Mouse (Mus musculus) subcutaneous adipose tissue, adult 2 months (tissue): ENCODE results near the gene Ripply1. TPM values are rescaled to one million over a fixed set of nuclear protein-coding genes. Genes with fewer than 3 reads are reported as not detected.

Experiments
- polyA plus RNA-seq: library from polyadenylated mRNA; depleted of rRNA; stranded (reverse); fragments of >200 nt; gene quantifications from 2 replicates; pipeline ENCODE4 v1.2.3, GENCODE M21; 2012; ENCODE audit warnings: low replicate concordance; rRNA removed

Gene Ripply1
- polyA plus RNA-seq = not detected in 2 replicates

GRCm38 (mm10) chrX:139782278-139783044 is at the start of gene Ripply1:
Gene Ripply1 (minus strand): TSS chrX:139782353.

GRCm38 (mm10) chrX:139800406-139800878 is 18.3 kb upstream of the Ripply1 start, which contains the start of gene Cldn2:
Gene Cldn2 (plus strand): TSS chrX:139800828.

Other genes starting within 250 kb of the Ripply1 start
- gene Rnf128, start 219.0 kb downstream of the Ripply1 start, polyA plus RNA-seq = 0.23 and 20.3 TPM in 2 replicates
- gene Tbc1d8b, start 97.4 kb downstream of the Ripply1 start, polyA plus RNA-seq = 1.5 and 2.8 TPM in 2 replicates
- not detected in 2 replicates for gene Gm15013, start 67.9 kb downstream of the Ripply1 start, polyA plus RNA-seq
- 0.17 and 1.7 TPM in 2 replicates for gene Cldn2, start 18.5 kb upstream of the Ripply1 start, polyA plus RNA-seq
- 18.1 and 35.3 TPM in 2 replicates for gene Morc4, start 89.3 kb upstream of the Ripply1 start, polyA plus RNA-seq
- gene Rbm41, start 216.2 kb upstream of the Ripply1 start, polyA plus RNA-seq = 0.63 and 1.1 TPM in 2 replicates